Mouse (Mus musculus): ENCODE data around the gene Mrpl36. TPM values are rescaled to one million over a fixed set of nuclear protein-coding genes. Genes with fewer than 3 reads are reported as not detected.

Mrpl36 gene
- polyA plus RNA-seq, 1 experiment, result 75.0 TPM

DNA sequence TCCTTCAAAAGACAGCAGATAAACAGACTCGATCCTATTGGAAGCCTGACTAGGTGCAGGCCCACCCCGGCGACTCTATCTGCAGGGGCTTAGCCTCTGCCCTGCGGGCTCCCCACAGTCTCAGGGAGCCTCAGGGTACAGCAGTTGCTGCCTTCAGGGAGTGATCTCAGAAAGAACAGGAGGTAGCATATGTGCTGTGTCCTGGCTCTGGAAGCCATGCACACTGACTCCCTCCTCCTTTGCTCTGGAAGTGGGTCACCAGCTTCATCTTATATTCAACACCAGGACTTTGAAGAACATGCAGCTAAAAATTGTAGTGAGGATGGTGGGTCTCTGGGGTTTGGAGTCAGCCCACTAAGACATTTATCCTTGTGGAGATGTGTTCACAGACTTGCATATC is 45.1 kb downstream of the Mrpl36 start:
- Histone ChIP-seq H3K27ac (ENCODE audit: insufficient read depth, low read length) (no peak overlapping the region), H3K4me3 (ENCODE audit: insufficient read depth, low read length) (no peak overlapping the region), H3K4me1 (ENCODE audit: control insufficient read depth, insufficient read depth, low read length) (no peaks in the 10 kb centered on the region)
- TF ChIP-seq CTCF (IDR thresholded peaks at IDR 0.05; ENCODE audit: extremely low read depth, insufficient read depth, low read length), result no peak
- TF ChIP-seq POLR2A (IDR thresholded peaks at IDR 0.05; ENCODE audit: extremely low read depth, insufficient read depth, low read length), result no peak

DNA sequence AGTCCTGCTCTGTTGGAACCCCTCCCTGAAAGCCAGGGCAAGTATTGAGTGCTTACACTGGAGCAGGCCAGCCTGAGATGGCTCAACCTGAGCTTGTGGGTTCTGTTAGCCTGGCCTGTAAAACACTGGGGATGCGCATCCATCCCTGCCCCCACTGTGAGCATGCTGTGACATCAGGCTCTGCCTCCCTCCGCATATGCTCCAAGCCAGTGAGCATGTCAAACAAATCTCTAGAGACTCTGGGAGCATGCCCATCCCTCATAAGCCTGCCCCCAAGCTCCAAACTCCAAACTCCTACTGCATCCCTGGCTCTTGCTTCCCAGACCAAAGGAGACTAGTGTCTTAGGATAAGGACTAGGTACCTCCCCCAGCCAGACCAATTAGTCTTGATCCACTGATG is 46.3 kb downstream of the Mrpl36 start:
- H3K27ac ChIP-seq (ENCODE audit: insufficient read depth, low read length), result no peak overlapping the region
- H3K4me3 ChIP-seq (ENCODE audit: insufficient read depth, low read length), result no peak overlapping the region
- no peak for TF ChIP-seq POLR2A (IDR thresholded peaks at IDR 0.05; ENCODE audit: extremely low read depth, insufficient read depth, low read length)
- TF ChIP-seq CTCF (IDR thresholded peaks at IDR 0.05; ENCODE audit: extremely low read depth, insufficient read depth, low read length), result no peak
- H3K4me1 ChIP-seq (ENCODE audit: control insufficient read depth, insufficient read depth, low read length), result no peaks in the 10 kb centered on the region

DNA sequence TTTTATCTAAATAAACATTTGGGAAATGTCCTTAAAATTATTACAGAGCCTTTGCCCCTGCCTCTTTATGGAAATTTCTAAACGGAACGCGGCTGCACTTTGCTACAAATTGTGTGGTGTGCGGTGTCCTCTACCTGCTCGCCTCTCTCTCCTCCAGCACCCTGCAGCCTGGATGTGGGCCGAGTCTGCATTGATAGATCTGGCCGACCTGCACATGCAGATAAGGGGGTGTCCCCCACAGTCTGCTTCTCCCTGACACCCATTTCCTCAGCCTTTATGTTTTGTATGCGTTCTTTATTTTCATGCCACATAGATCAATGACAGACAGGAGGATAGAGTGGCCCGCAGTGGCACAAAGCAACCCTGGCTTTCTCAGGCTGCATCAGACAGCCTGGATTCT is 49.3 kb downstream of the Mrpl36 start:
- no peak for TF ChIP-seq CTCF (IDR thresholded peaks at IDR 0.05; ENCODE audit: extremely low read depth, insufficient read depth, low read length)
- no peak for TF ChIP-seq POLR2A (IDR thresholded peaks at IDR 0.05; ENCODE audit: extremely low read depth, insufficient read depth, low read length)
- Histone ChIP-seq H3K27ac (ENCODE audit: insufficient read depth, low read length) (no peak overlapping the region), H3K4me3 (ENCODE audit: insufficient read depth, low read length) (no peak overlapping the region), H3K4me1 (ENCODE audit: control insufficient read depth, insufficient read depth, low read length) (peaks cover 1% of the 10 kb centered on the region; the same call in 1 of the 2 replicates)

Other genes with a start within 250 kb of the Mrpl36 start
- gene Irx4, start 68.0 kb upstream of the Mrpl36 start, polyA plus RNA-seq (2012; rRNA removed), result not detected in 2 replicates
- gene Ndufs6, start within 50 bp of the Mrpl36 start, polyA plus RNA-seq (2012; rRNA removed), result 268 and 274 TPM in 2 replicates
- gene Lpcat1, start 138.7 kb downstream of the Mrpl36 start, polyA plus RNA-seq (2012; rRNA removed), result 39.6 and 48.5 TPM in 2 replicates
- gene Slc6a3, start 208.2 kb downstream of the Mrpl36 start, polyA plus RNA-seq (2012; rRNA removed), result 0.04 and 0.08 TPM in 2 replicates